Mouse (Mus musculus) cerebellum, postnatal 14 days (tissue): ENCODE data around the gene Saa3.
A peak's percentile ranks its signal among the peaks of the same experiment; 100 is the strongest.
"Not testable (repeated sequence)": the region's sequence is repeated elsewhere in the genome, so short reads cannot be mapped to it uniquely, and the experiment has no call there.

Experiments used
- DNase-seq, 2 experiments: peaks; one replicate each; pipeline ENCODE4 v3.0.0; 2021; ENCODE audit warnings: mixed read lengths in 2 of 2

Gene Saa3

GRCm38 (mm10) chr7:46710390-46710844 lies 5.1 kb downstream of the Saa3 start, which contains the start of gene Saal1:
Saal1 (minus strand) TSS chr7:46710680.
- peak; percentile 93 to 97 for DNase-seq

GRCm38 (mm10) chr7:46700521-46701025 lies 14.9 kb downstream of the Saa3 start:
- peak; percentile 69 to 75 for DNase-seq

- DNase-seq: no peak
Observed at GRCm38 (mm10) chr7:46696754-46697153, 18.7 kb downstream of the Saa3 start.

- DNase-seq: no peak
Observed at GRCm38 (mm10) chr7:46686827-46687226, 28.7 kb downstream of the Saa3 start.

GRCm38 (mm10) chr7:46680732-46681131 lies 34.8 kb downstream of the Saa3 start:
- no peak for DNase-seq

GRCm38 (mm10) chr7:46679044-46679443 lies 36.5 kb downstream of the Saa3 start:
- not testable (repeated sequence) for DNase-seq

- DNase-seq: no peak
Observed at GRCm38 (mm10) chr7:46678417-46678816, 37.1 kb downstream of the Saa3 start.

GRCm38 (mm10) chr7:46676808-46677360 lies 38.6 kb downstream of the Saa3 start:
- peak; percentile 68 to 74 for DNase-seq

GRCm38 (mm10) chr7:46675886-46676285 lies 39.6 kb downstream of the Saa3 start:
- DNase-seq: no peak

GRCm38 (mm10) chr7:46675061-46675460 lies 40.4 kb downstream of the Saa3 start:
- DNase-seq: no peak

GRCm38 (mm10) chr7:46672160-46672672 lies 43.3 kb downstream of the Saa3 start, which contains the start of gene Tph1:
Tph1 (minus strand) TSS chr7:46672537.
- no peak for DNase-seq

- peak; percentile 22 to 40 for DNase-seq
Observed at GRCm38 (mm10) chr7:46667256-46667655, 48.2 kb downstream of the Saa3 start.

GRCm38 (mm10) chr7:46665236-46665635 lies 50.3 kb downstream of the Saa3 start:
- DNase-seq: peak; percentile 76 to 84
